Mouse (Mus musculus) testis, adult 2 months (tissue): ENCODE measurements around the gene Trpv6.

Experiments used
- CTCF ChIP-seq: fragments of 200-500 bp; IDR thresholded peaks from 2 replicates; pipeline ENCODE4 v1.5.1; 2012; ENCODE audit warnings: low read depth, mild to moderate bottlenecking, inconsistent platforms, low read length, moderate library complexity; ENCODE audit not compliant: control insufficient read depth, insufficient read depth, insufficient replicate concordance
- POLR2A ChIP-seq: fragments of 200-500 bp; IDR thresholded peaks from 2 replicates; pipeline ENCODE4 v1.6.1; 2012; ENCODE audit warnings: low read depth, mild to moderate bottlenecking, inconsistent platforms, low read length, moderate library complexity; ENCODE audit not compliant: control insufficient read depth

DNA sequence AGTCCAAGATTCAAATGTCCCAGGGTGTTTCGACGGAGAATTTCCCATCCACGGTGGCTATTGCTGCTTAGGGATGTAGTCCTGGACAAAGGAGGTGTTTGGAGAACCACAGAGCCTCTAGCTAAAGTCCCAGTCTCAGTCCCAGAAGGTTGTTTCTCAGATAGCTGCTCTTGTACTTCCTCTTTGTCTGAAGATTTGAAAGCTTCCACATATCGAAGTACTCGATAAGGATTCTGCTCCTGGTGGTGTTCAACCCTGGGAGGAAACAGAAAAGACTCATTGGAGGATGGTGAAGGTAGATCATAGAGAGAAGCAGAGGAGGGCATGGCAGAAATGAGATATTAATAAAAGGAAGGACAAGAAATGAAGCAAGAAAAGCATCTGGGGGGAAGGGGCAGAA is 17.0 kb upstream of the Trpv6 start:
- TF ChIP-seq CTCF (no peak), POLR2A (no peak)
